In genomic region chr17:43558678-43559077, GRCm38 (mm10) we compare ENCODE assay signal across 35 mouse cellular contexts. TPM values are rescaled to one million over a fixed set of nuclear protein-coding genes. Genes with fewer than 3 reads are reported as not detected.
DNase-seq lines count a peak whose midpoint lies in the region; TF ChIP-seq lines count a peak whose summit lies in the region.
"Had no signal": no experiment of that assay in that cellular context is flagged by ENCODE, and none has a peak within 500 bp of the region (broad histone marks: within the 10 kb centered on the region; RNA-seq: fewer than 3 reads in every experiment).

No protein-coding gene starts in this region.

- H3K4me1 ChIP-seq in embryonic fibroblast, embryonic 13.5 days (ENCODE audit: control insufficient read depth, insufficient read depth, low read length): peaks cover 10% of the 10 kb centered on the region
- H3K4me1 ChIP-seq: embryonic facial prominence, embryonic 13.5 days had no signal

- peak overlapping the region; percentile 20; the same call in 1 of the 2 replicates for H3K27ac ChIP-seq in embryonic fibroblast, embryonic 13.5 days (ENCODE audit: insufficient read depth, low read length)
- no peak overlapping the region for H3K27ac ChIP-seq in layer of hippocampus, adult 2 months
- H3K27ac ChIP-seq: embryonic facial prominence, embryonic 10.5 days; embryonic facial prominence, embryonic 13.5 days; forebrain, embryonic 10.5 days; forebrain, embryonic 13.5 days; heart, embryonic 15.5 days; hindbrain, embryonic 10.5 days; hindbrain, embryonic 13.5 days; intestine, embryonic 15.5 days had no signal

- H3K4me3 ChIP-seq in embryonic fibroblast, embryonic 13.5 days (ENCODE audit: insufficient read depth, low read length): no peak overlapping the region
- H3K4me3 ChIP-seq in layer of hippocampus, adult 2 months: no peak overlapping the region
- H3K4me3 ChIP-seq: embryonic facial prominence, embryonic 10.5 days; embryonic facial prominence, embryonic 13.5 days; forebrain, embryonic 10.5 days; forebrain, embryonic 13.5 days; heart, embryonic 12.5 days; heart, embryonic 15.5 days; hindbrain, embryonic 10.5 days; hindbrain, embryonic 13.5 days; intestine, embryonic 15.5 days had no signal

- TF ChIP-seq CTCF in embryonic fibroblast, embryonic 13.5 days (IDR thresholded peaks at IDR 0.05; ENCODE audit: borderline replicate concordance, insufficient read depth, low read length): no peak
- no peak for TF ChIP-seq CTCF in layer of hippocampus, adult 2 months (conservative IDR thresholded peaks at IDR 0.05)

- DNase-seq in 3T3-L1 (ENCODE audit: low read depth, low spot score): peak; percentile 73
- peak; percentile 72 for DNase-seq in ES-CJ7 (ENCODE audit: low read depth, low spot score)
- peak; percentile 88 for DNase-seq in R1 (ENCODE audit: low read depth, low spot score)
- DNase-seq in Muller cell, postnatal 12 days (ENCODE audit: inconsistent ontology term): no peak
- DNase-seq in layer of hippocampus, adult 2 months (ENCODE audit: low spot score in 2 of 2): no peak
- DNase-seq in urinary bladder, postnatal 25 days (ENCODE audit: low spot score): no peak
- DNase-seq: adrenal gland, postnatal 10 days; adrenal gland, postnatal 36 days; cerebellum, adult 11 months; cerebellum, adult 2 months; cerebellum, postnatal 10 days; cerebellum, postnatal 36 days; embryo, embryonic 11 days; gastrocnemius, postnatal 14 days; heart, adult 18-20 months; heart, postnatal 10 days; heart, postnatal 36 days; kidney, adult 11 months had no signal

- TF ChIP-seq POLR2A in embryonic fibroblast, embryonic 13.5 days (IDR thresholded peaks at IDR 0.05; ENCODE audit: low read depth, low read length): no peak

RNA-seq across cellular contexts. Expression of gene Pla2g7, which starts 9.2 kb away (rescaled TPM):
- 38.7 and 58.4 TPM in 2 replicates for polyA plus RNA-seq in embryonic fibroblast, embryonic 13.5 days (2011; ENCODE audit: insufficient read length, low read depth, missing spikeins)
- total RNA-seq in layer of hippocampus, adult 2 months (2021): 100 to 1,000 TPM; 106 to 116 TPM
- total RNA-seq: MEL had no signal

RNA-seq across cellular contexts. Expression of gene Ankrd66, which starts 15.2 kb away (rescaled TPM):
- polyA plus RNA-seq in embryonic fibroblast, embryonic 13.5 days (2011; ENCODE audit: insufficient read length, low read depth, missing spikeins): 0.38 TPM in 1 of 2 replicates, not detected in the other
- under 1 TPM; 0.37 to 0.38 TPM for total RNA-seq in layer of hippocampus, adult 2 months (2021)
- total RNA-seq: adrenal gland, postnatal 10 days; adrenal gland, postnatal 36 days; gastrocnemius, adult 18-20 months; gastrocnemius, postnatal 14 days; heart, postnatal 10 days; heart, postnatal 36 days; MEL had no signal
- polyA plus RNA-seq: activated CD4-positive, CD25-positive, alpha-beta regulatory T cell, adult 4 months; CD4-positive, CD25-positive, alpha-beta regulatory T cell, adult 4 months; embryonic facial prominence, embryonic 13.5 days; heart, embryonic 12.5 days; heart, embryonic 15.5 days; Patski had no signal

RNA-seq across cellular contexts. Expression of gene Mep1a, which starts 56.1 kb away (rescaled TPM):
- polyA plus RNA-seq in embryonic fibroblast, embryonic 13.5 days (2011; ENCODE audit: insufficient read length, low read depth, missing spikeins): not detected in 2 replicates
- total RNA-seq in layer of hippocampus, adult 2 months (2021): not detected
- total RNA-seq: adrenal gland, postnatal 36 days; gastrocnemius, postnatal 14 days; heart, adult 18-20 months; heart, postnatal 10 days; heart, postnatal 36 days; MEL had no signal
- polyA plus RNA-seq: activated CD4-positive, CD25-positive, alpha-beta regulatory T cell, adult 4 months; C2C12; CD4-positive, CD25-positive, alpha-beta regulatory T cell, adult 4 months; cerebellum, adult 2 months; embryonic facial prominence, embryonic 10.5 days; forebrain, embryonic 10.5 days; forebrain, embryonic 16.5 days; heart, embryonic 12.5 days; heart, embryonic 15.5 days; hindbrain, embryonic 10.5 days; hindbrain, embryonic 13.5 days had no signal

Comparison
In these comparisons a context has a peak if more than half of its experiments do, and no peak if none do; other contexts are left out.
1. DNase-seq: peak in 3T3-L1 (single experiment), ES-CJ7 (single experiment) and R1 (single experiment); none in Muller cell, postnatal 12 days (single experiment), layer of hippocampus, adult 2 months (0 of 2) and urinary bladder, postnatal 25 days (single experiment).